ENCODE assay signal across 20 mouse cellular contexts in the genomic region with DNA sequence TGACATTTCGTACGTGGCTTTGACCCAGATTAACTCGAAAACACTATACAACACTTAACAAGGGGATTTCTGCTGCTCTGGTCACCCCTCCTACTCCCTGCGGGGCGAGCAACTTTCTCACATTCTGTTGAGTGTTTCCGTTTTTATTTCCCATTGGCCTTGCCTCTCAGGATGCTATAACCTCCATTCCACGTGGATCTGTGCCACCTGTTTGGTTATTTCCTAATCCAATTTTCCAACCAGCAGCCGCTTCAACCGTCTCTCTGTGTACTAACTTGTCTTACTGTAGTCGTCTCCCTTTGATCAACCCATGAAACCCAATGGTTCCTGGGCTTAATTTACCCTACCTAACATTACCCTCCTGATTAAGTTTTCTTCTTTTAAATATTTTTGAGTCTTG. TPM values are rescaled to one million over a fixed set of nuclear protein-coding genes. Genes with fewer than 3 reads are reported as not detected.
"Had no signal": no experiment of that assay in that cellular context is flagged by ENCODE, and none has a peak within 500 bp of the region (broad histone marks: within the 10 kb centered on the region; RNA-seq: fewer than 3 reads in every experiment).

No protein-coding gene starts in this region.

- H3K27ac ChIP-seq: lung, embryonic 15.5 days; macrophage; midbrain, embryonic 13.5 days; midbrain, embryonic 15.5 days; neural tube, embryonic 12.5 days; stomach, embryonic 15.5 days; stomach, postnatal 0 days had no signal

- DNase-seq: lung, adult 2 months; lung, postnatal 14 days; lung, postnatal 36 days; right cerebral cortex, postnatal 14 days; thymus, adult 2 months; thymus, postnatal 25 days; thymus, postnatal 4 days had no signal

- H3K9ac ChIP-seq: lung, embryonic 15.5 days; midbrain, embryonic 13.5 days; midbrain, embryonic 15.5 days; neural tube, embryonic 12.5 days; stomach, embryonic 15.5 days had no signal

- H3K36me3 ChIP-seq: lung, embryonic 15.5 days; midbrain, embryonic 13.5 days; midbrain, embryonic 15.5 days; neural tube, embryonic 12.5 days; stomach, embryonic 15.5 days had no signal

- H3K9me3 ChIP-seq: lung, embryonic 15.5 days; midbrain, embryonic 13.5 days; midbrain, embryonic 15.5 days; neural tube, embryonic 12.5 days; stomach, embryonic 15.5 days had no signal

- H3K4me1 ChIP-seq: megakaryocyte, embryonic 14.5 days; midbrain, embryonic 13.5 days; midbrain, embryonic 15.5 days; neural tube, embryonic 12.5 days; stomach, embryonic 15.5 days had no signal

- H3K4me2 ChIP-seq: lung, embryonic 15.5 days; midbrain, embryonic 11.5 days; midbrain, embryonic 13.5 days; midbrain, embryonic 15.5 days; neural tube, embryonic 12.5 days; stomach, embryonic 15.5 days had no signal

- H3K27me3 ChIP-seq: lung, embryonic 15.5 days; megakaryocyte, embryonic 14.5 days; midbrain, embryonic 13.5 days; midbrain, embryonic 15.5 days; neural tube, embryonic 12.5 days; stomach, embryonic 15.5 days had no signal

- ATAC-seq: lung, postnatal 0 days; midbrain, embryonic 13.5 days; midbrain, embryonic 15.5 days had no signal

- H3K4me3 ChIP-seq: lung, embryonic 15.5 days; megakaryocyte, embryonic 14.5 days; midbrain, embryonic 13.5 days; midbrain, embryonic 15.5 days; neural tube, embryonic 12.5 days; stomach, embryonic 15.5 days had no signal

RNA-seq across cellular contexts. Expression of gene Gm9887, which starts 20.8 kb away (rescaled TPM):
- total RNA-seq: megakaryocyte progenitor cell, adult 5-6 weeks; midbrain, postnatal 0 days; monocyte, adult 5-6 weeks had no signal
